Mouse (Mus musculus) cerebellum, adult 9-11 months (tissue): ENCODE measurements around the gene Xylt2.
"Not testable (repeated sequence)": the region's sequence is repeated elsewhere in the genome, so short reads cannot be mapped to it uniquely, and the experiment has no call there.

Experiments
- DNase-seq: peaks from one replicate; pipeline ENCODE4 v3.0.0; 2022

The Xylt2 gene

DNA sequence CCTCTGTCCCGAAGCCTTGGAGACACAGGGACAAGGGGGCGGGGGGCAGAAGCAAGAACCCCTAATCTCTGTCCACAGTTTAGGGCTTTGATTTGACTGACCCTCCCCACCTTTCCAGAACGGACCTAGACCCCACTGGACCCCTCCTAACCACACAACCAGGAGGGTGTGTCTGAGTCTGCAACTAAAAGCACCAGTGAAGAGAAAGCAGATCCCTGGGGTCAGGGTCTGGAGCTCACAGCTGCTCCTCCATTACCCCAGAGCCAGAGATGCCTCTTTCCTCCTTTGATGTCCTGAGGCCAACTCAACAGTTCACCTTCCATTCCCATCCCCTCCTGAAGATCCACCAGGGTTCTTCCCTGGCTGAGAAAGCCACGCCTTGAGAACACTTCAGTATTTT is 1.0 kb downstream of the Xylt2 start:
- DNase-seq = no peak

DNA sequence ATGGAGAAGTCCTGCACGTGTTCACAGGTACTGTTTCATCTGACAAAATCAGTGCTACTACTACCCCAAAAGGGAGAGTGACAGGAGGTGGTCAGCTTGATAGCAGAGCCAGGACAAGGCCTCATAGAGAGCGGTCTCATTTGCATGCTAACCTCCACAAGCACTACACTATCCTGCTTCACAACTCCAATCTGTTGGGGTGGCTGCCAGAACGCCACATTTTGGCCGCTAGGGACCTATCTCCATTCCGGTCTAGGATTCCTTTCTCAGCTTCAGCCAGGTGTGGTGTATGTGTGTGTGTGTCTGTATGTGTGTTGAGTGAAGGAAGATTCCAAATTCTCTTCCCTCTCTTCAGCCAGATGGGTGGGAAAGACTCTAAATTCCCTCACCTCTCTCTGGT is 1.9 kb downstream of the Xylt2 start:
- DNase-seq = no peak

DNA sequence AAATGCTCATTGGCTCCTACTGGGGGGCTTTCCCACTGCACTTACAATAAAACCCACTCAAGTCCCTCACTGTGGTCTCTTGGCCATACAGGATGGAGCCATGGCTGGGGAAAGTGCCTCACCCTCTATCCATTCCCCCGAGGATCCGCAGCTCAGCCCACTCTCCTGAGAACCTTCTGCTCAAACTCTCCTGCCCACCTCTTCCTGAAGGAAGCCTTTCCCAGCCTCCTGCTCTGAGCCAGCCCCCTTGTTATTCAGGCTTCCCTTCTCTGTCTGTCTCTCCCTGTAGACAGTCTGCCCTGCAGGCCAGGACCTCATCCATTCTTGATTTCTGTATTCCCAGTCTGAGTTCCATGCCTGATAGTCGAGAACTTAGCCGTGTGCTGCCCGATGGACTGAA is 2.3 kb downstream of the Xylt2 start:
- DNase-seq = no peak

DNA sequence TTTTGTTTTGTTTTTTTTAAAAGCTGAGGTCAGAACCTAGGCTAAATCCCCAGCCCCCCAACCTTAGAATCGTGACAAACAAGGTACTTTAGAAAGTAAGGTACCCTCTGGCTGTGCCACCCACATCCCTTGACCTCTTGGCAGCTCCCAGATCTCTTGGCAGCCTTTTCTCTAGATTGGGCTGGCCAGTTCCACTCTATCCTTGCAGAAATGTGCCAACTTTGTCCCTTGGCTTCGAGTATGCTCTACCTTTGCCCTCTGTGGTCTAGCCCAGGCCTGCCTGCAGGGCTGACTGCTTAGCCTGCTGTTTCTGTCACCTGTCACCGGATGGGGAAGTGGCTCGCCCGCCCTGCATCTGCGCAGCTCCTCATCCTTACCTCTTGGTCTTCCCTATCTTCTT is 12.0 kb downstream of the Xylt2 start:
- DNase-seq = no peak

- DNase-seq = no peak
Observed at GRCm38 (mm10) chr11:94661344-94661743, 16.0 kb downstream of the Xylt2 start.

GRCm38 (mm10) chr11:94653663-94654436 is 23.5 kb downstream of the Xylt2 start, which contains the start of the genes Mrpl27 and Eme1:
Mrpl27 (plus strand) TSS chr11:94653767.
Eme1 (minus strand) TSS chr11:94653964.
- peak; percentile 85 for DNase-seq

DNA sequence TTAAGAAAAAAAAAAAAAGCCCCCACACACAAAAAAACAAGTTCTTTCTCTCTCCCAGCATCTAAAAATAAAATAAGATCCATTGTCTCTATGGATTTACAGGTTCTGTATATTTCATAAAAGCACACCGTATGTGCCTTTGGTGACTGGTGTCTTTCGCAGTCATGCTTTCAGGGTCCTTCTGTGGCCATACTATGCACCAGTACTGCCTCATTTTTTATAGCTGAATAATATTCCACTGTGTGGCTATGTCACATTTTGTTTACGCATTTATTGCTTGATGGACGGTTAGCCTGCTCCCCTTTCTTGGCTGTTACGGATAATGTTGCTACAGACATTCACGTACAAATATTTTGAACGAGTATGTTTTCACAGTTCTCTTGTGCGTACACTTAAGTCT is 24.3 kb downstream of the Xylt2 start:
- DNase-seq = no peak

DNA sequence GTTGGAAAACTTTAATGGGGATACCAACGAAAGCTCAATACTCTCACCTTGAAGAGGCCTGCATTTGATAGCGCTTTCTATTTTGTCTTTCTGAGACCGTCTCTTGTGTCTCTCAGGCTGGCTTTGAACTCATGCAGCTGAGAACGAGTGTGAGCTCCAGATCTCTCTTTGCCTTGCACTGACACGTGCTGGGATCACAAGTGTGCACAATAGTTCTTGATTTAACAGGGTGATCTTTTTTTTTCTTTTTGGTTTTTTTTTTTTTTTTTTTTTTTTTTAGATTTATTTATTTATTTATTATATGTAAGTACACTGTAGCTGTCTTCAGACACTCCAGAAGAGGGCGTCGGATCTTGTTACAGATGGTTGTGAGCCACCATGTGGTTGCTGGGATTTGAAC is 26.1 kb downstream of the Xylt2 start:
- not testable (repeated sequence) for DNase-seq

DNA sequence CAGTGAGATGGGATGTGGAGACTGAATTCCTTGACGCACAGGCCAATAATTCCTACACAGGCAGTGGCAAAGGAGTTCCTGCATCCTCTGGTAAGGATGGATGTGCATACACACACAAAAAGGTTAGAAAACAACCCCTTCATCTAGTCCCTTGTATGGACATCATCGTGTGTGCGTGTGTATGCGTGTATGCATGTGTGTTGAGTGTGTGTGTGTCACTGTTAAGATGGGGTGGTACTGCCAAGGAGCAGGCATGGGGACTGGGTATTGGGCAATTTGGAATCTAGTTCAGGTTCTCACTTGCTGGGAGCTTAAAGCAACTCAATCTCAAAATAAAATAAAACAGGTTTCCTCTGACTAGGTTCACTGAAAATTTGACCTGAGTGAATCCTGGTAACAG is 30.9 kb downstream of the Xylt2 start:
- DNase-seq = no peak

DNA sequence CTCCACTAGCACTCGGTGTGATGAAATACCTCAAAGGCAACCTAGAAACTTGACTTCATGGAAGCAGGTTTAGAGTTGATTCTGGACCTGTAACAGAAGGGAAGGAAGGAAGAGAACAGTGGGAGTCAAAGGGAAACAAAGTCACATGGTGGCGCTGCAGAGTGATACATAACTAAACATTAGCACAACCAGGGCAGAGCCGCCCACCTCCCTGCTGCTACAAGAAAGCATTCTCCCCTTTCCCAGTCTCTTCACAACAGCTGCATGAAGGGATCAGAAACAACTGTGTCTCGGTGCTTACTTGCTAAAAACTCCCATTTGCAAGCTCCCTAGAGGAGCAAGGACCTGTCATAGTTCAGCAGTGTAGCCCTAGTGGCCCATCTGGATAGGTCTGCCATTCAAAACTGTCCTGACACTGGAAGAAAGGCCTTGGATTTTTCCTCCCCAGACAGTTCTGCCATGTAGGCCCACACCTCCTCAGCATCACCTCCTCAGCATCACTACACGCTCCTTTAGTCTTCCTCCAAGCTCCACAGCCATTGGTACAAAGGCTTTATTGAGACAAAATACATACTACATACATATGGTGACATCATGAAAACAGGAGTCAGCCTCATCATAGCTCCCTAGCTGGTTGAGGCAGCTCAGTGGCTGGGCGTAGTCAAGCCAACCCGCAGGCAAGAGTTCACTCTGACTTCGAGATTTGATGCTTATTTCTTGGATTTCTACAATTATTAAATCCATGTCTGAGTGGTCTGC is 32.7 kb downstream of the Xylt2 start:
- no peak for DNase-seq

DNA sequence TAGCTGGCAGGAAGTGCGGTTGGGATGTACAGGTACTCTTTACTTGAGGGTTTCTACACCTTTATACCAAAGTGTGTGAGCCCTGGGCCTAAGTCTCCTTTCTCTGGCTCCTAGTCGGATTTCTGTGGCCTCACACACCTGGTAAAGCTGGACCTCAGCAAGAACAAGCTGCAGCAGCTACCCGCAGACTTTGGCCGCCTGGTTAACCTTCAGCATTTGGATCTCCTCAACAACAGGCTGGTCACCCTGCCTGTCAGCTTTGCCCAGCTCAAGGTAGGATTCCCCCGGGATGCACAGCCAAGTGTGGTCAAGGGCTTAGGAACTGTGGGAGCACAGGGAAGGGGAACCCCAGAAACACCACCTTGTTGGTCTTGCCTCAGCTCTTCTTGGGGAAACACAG is 42.9 kb downstream of the Xylt2 start:
- no peak for DNase-seq

DNA sequence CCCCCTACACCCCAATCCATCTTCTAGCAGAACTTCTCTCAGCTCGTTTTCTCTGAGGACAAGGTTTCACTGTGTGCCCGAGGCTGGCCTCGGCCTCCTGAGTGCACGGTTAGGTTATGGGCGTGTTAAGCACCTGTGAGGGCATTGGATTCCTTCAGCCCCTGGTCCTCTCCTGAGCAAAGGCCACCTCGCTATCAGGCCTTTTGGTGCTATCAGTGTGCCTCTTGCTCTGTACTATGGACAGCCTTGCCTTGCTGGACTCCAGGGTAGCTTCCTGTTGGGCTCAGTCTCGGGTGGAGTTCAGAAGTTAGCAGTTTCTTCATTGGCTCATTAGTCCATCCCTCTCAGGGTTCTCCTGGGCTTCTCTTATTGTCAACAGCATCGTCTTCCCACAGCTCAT is 44.3 kb downstream of the Xylt2 start:
- DNase-seq = no peak

DNA sequence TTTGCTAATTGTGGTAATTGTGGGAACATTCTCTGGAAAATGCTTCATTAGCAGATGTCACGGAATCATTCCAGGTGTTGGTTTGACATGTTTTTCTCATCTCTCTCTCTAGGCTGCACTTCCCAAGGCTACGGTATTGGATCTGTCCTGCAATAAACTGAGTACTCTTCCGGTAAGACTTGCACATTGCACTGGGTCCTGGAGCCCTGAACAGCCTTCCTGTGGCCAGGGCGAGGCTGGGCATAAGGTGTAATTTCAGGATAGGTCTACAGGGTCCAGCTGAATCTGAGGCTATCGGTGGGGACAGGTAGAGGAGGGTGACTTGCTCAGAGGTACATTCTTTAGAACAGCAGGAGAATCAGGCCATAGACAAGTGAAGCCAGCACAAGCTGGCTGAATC is 45.3 kb downstream of the Xylt2 start:
- no peak for DNase-seq

DNA sequence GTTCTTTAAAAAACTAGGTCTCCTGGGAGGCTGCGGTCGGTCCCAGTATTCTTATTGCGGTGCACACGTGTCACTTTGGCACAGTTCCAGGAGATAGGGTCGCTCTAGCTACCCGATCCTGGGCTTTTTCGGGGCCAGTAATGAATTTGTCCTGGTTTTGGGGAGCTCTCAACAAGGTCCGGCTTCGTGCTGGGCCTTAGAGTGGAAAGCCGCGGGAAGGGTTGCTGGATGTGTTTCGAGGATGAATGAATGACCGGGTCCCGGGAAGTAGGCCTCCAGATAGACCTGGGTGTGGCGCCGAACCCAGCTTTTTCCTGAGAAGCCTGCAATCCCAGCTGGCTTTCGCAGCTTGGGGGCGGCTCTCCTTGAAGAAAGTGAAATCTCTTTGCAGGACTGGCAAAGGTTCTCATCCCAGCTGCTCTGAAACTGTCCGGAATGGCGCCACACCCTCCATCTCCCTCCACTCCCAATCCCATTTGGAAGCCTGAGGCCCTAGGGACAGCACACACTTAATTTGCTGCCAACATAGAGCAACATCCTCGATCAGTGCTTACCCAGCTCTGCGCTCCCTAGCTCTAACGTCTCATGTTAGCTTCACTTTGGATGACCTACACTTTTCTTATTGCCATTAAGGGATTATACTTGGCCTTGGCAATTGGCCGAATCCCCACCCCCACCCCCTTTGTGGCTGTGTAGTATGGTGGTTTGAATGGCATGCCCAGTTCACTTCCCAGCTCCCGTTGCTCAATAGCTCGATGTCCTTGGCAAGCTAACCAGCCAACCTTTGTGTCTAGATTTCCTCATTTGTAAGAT is 46.9 kb downstream of the Xylt2 start:
- peak; percentile 13 for DNase-seq

- DNase-seq = no peak
Observed at GRCm38 (mm10) chr11:94629884-94630198, 47.5 kb downstream of the Xylt2 start.

- DNase-seq = peak; percentile 91
Observed at GRCm38 (mm10) chr11:94629199-94629883, 48.0 kb downstream of the Xylt2 start, which contains the start of gene Lrrc59. Lrrc59 (plus strand) TSS chr11:94629767.

DNA sequence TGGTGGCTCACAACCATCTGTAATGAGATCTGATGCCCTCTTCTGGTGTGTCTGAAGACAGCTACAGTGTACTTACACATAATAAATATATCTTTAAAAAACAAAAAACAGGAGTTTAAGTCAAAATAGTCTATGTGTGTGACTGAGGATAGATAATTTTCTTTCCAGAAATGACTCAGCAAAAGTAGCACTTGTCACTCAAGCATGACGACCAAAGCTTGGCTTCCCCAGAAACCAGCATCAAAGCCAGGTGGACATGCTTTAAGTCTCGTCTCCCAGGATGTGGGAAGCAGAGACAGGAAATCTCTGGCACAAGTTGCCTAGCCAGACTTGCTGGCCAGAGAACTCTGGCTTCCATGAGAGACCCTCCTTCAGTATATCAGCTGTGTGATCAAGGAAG is 55.2 kb downstream of the Xylt2 start:
- no peak for DNase-seq

DNA sequence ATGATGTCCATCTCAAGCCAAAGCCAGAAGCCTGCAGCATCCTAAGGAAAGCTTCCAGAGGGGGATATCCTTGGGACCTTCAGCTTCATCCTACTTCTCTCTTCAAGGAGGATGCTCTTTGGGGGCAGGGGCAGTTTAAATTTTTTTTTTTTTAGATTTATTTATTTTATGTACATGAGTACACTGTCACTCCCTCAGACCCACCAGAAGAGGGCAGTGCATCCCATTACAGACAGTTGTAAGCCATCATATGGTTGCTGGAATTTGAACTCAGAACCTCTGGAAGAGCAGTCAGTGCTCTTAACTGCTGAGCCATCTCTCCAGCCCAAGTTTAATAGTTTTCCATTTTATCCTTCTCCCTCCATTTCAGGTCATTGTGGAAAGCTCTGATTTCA is 55.9 kb downstream of the Xylt2 start:
- no peak for DNase-seq

DNA sequence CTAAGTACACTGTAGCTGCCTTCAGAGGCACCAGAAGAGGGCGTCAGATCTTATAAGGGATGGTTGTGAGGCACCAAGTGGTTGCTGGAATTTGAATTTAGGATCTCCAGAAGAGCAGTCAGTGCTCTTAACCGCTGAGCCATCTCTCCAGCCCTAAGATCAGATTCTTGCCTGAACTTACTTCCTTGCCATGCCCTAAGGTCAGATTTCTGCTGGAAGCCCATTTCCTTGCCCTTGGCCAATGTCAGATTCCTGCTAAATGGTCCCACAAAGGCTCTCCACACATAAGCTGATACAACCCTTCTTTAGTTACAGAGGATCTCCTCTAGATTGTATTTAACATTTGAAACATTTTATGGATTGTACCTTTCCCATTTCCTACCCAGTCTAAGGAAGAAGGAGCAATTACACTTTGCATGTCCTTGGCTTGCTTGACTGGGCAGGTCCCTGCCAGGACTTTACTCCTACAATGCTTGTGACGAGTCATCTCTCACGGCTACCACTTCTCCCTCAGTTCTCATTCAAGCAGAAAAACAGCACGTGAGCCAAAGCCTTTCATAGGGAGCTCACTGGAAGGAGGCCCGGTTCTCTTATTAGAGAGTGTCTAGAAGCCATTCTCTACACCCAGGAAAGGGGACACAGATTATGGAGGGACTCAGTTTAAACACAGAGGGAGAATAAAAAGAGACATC is 56.4 kb downstream of the Xylt2 start:
- DNase-seq = no peak

DNA sequence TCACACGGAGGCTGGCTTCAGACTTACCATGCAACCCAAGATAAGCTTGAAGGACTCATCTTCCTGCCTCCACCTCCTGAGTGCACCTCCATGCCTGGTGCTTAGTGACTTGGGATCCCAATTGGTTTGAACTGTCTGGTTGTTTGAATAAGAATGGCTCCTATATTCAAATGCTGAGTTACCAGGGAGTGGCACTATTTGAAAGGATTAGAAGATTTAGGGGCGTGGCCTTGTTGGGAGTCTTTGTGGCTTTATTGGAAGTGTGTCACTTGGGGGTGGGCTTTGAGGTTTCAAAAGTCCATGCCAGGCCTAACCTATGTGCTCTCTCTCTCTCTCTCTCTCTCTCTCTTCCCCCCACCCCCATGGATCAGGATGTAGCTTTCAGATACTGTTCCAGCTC is 59.7 kb downstream of the Xylt2 start:
- DNase-seq = no peak

DNA sequence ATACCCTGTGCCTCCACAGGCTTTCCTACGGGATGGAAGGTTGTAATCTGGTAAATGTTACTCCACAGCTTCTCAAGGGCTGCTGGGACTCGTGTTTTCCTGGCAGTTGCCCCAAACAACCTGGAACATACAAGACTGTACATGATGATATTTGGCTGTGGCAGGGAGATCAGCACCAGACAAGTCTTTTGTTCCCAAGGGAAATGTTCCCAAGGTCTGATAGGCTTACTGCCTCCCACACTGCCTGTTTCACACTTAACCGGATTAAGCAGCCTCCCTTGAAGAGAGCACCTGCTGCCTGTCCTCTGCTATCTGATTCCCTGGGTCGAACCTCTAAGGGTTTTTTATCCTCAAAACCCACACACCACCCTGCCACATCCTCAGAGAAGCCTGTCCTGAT is 61.8 kb downstream of the Xylt2 start:
- DNase-seq = no peak

DNA sequence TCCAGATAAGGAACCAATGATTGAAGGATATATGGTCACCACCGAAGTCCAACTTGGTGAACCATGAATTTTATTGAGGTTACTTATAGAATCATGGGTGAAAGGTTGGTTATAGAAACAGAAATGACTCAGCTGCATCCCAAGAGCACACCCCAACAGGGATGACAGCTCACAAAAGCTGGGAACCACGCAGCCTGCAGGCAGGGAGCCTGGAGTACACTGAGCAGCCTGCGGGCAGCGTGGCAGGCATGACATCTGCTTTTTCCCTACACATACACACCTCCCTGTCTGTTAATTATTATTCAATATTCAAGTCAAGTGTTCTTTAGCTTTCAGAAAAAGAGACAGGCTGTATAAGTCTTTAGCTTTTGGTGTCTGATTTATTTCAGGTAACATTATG is 62.7 kb downstream of the Xylt2 start:
- DNase-seq = no peak
